Mouse (Mus musculus) CH12.LX (cell line): ENCODE measurements around the gene Atg9b. TPM values are rescaled to one million over a fixed set of nuclear protein-coding genes. Genes with fewer than 3 reads are reported as not detected.

ENCODE experiments used
- DNase-seq: peaks from one replicate; pipeline ENCODE4 v3.0.0-alpha.2; 2013; ENCODE audit errors: extremely low read depth
- H3K27ac ChIP-seq: 2 replicates; pipeline ENCODE4 v1.5.1; 2012; ENCODE audit warnings: low read depth, mild to moderate bottlenecking, control low read depth, moderate library complexity; ENCODE audit not compliant: insufficient read depth
- H3K27me3 ChIP-seq: replicated peaks from 2 replicates; pipeline ENCODE3; 2012; ENCODE audit warnings: inconsistent platforms
- H3K36me3 ChIP-seq, 2 experiments: replicated peaks in 1 of 2; 2 replicates each; pipeline versions ENCODE3 to v1.6.1; 2012; ENCODE audit warnings: inconsistent platforms in 1 of 2, low read length in 1 of 2, mild to moderate bottlenecking in 1 of 2, mixed read lengths in 1 of 2, moderate library complexity in 1 of 2; ENCODE audit not compliant: control insufficient read depth in 1 of 2, insufficient read depth in 1 of 2
- H3K4me1 ChIP-seq, 2 experiments: 2 replicates each; pipeline ENCODE4 v1.6.1; 2012; ENCODE audit warnings: inconsistent platforms in 1 of 2, moderate library complexity in 1 of 2; ENCODE audit not compliant: insufficient read depth in 2 of 2, control insufficient read depth in 1 of 2
- H3K4me2 ChIP-seq: 2 replicates; pipeline ENCODE4 v1.6.1; 2012; ENCODE audit warnings: low read depth, mild to moderate bottlenecking, control low read depth; ENCODE audit not compliant: poor library complexity, insufficient read depth, severe bottlenecking
- H3K4me3 ChIP-seq, 3 experiments: fragments of 150-350 bp in 1 of 3; sonication (generic) in 1 of 3; replicated peaks in 1 of 3; 2 replicates each; pipeline versions ENCODE3 to v1.5.1; 2011 to 2012; ENCODE audit warnings: low read depth in 2 of 3, low read length in 2 of 3, mild to moderate bottlenecking in 2 of 3, moderate library complexity in 2 of 3, control low read depth in 1 of 3, improper control_type of control experiment in 1 of 3, inconsistent platforms in 1 of 3, mixed read lengths in 1 of 3; ENCODE audit not compliant: poor library complexity in 1 of 3
- H3K79me2 ChIP-seq: replicated peaks from 2 replicates; pipeline ENCODE4 v1.6.1; 2012; ENCODE audit warnings: mild to moderate bottlenecking, moderate library complexity; ENCODE audit not compliant: control insufficient read depth, poor library complexity, insufficient read depth, severe bottlenecking; ENCODE audit errors: extremely low read depth
- H3K9ac ChIP-seq: 2 replicates; pipeline ENCODE4 v1.6.1; 2012; ENCODE audit warnings: low read depth, mild to moderate bottlenecking, control low read depth, moderate library complexity; ENCODE audit not compliant: insufficient read depth
- H3K9me3 ChIP-seq: replicated peaks from 2 replicates; pipeline ENCODE3; 2012; ENCODE audit warnings: low read length, inconsistent platforms, mixed read lengths
- CHD1 ChIP-seq: IDR thresholded peaks from 2 replicates; pipeline ENCODE4 v1.6.1; 2012; ENCODE audit warnings: low read depth, low read length, improper control_type of control experiment, inconsistent platforms
- CHD2 ChIP-seq: IDR thresholded peaks from 2 replicates; pipeline ENCODE4 v1.6.1; 2011; ENCODE audit warnings: low read length, improper control_type of control experiment
- CTCF ChIP-seq, 2 experiments: IDR thresholded peaks in 1 of 2; conservative IDR thresholded peaks in 1 of 2; 2 replicates each; pipeline ENCODE4 v1.5.1; 2011 to 2012; ENCODE audit warnings: low read depth in 2 of 2, low read length in 2 of 2, improper control_type of control experiment in 1 of 2, inconsistent platforms in 1 of 2, mild to moderate bottlenecking in 1 of 2, moderate library complexity in 1 of 2
- E2F4 ChIP-seq: IDR thresholded peaks from 2 replicates; pipeline ENCODE4 v1.6.1; 2011; ENCODE audit warnings: low read depth, low read length, improper control_type of control experiment; ENCODE audit not compliant: insufficient replicate concordance
- ELF1 ChIP-seq: IDR thresholded peaks from 2 replicates; pipeline ENCODE4 v1.6.1; 2014; ENCODE audit warnings: low read depth, mild to moderate bottlenecking, inconsistent platforms, low read length, improper control_type of control experiment
- ETS1 ChIP-seq: conservative IDR thresholded peaks from 2 replicates; pipeline ENCODE4 v1.6.1; 2012; ENCODE audit warnings: low read depth, mild to moderate bottlenecking, inconsistent platforms, low read length, improper control_type of control experiment, moderate library complexity
- GABPA ChIP-seq: IDR thresholded peaks from 2 replicates; pipeline ENCODE4 v1.6.1; 2012; ENCODE audit warnings: low read depth, low read length, improper control_type of control experiment, inconsistent platforms; ENCODE audit not compliant: insufficient replicate concordance
- HCFC1 ChIP-seq: IDR thresholded peaks from 2 replicates; pipeline ENCODE4 v1.6.1; 2012; ENCODE audit warnings: low read depth, mild to moderate bottlenecking, inconsistent platforms, low read length, improper control_type of control experiment
- JUND ChIP-seq: conservative IDR thresholded peaks from 2 replicates; pipeline ENCODE4 v1.6.1; 2011; ENCODE audit warnings: low read depth, low read length, improper control_type of control experiment
- MAFK ChIP-seq: IDR thresholded peaks from 2 replicates; pipeline ENCODE4 v1.6.1; 2011; ENCODE audit warnings: low read length, improper control_type of control experiment; ENCODE audit not compliant: insufficient replicate concordance
- MAX ChIP-seq: IDR thresholded peaks from 2 replicates; pipeline ENCODE4 v1.6.1; 2011; ENCODE audit warnings: low read length, improper control_type of control experiment
- MAZ ChIP-seq: IDR thresholded peaks from 2 replicates; pipeline ENCODE4 v1.6.1; 2012; ENCODE audit warnings: low read depth, mild to moderate bottlenecking, inconsistent platforms, low read length, improper control_type of control experiment, moderate library complexity
- MXI1 ChIP-seq: IDR thresholded peaks from 2 replicates; pipeline ENCODE4 v1.6.1; 2011; ENCODE audit warnings: mild to moderate bottlenecking, low read depth, low read length, improper control_type of control experiment
- MYC ChIP-seq: IDR thresholded peaks from 2 replicates; pipeline ENCODE4 v1.6.1; 2011; ENCODE audit warnings: low read depth, mild to moderate bottlenecking, improper control_type of control experiment, low read length
- POLR2A ChIP-seq: IDR thresholded peaks from 2 replicates; pipeline ENCODE4 v1.6.1; 2011; ENCODE audit warnings: low read depth, mild to moderate bottlenecking, improper control_type of control experiment, low read length
- SMC3 ChIP-seq: IDR thresholded peaks from 2 replicates; pipeline ENCODE4 v1.6.1; 2011; ENCODE audit warnings: low read depth, low read length, improper control_type of control experiment
- TCF12 ChIP-seq: IDR thresholded peaks from 2 replicates; pipeline ENCODE4 v1.6.1; 2014; ENCODE audit warnings: low read depth, mild to moderate bottlenecking, inconsistent platforms, low read length, improper control_type of control experiment
- UBTF ChIP-seq: IDR thresholded peaks from 2 replicates; pipeline ENCODE4 v1.6.1; 2012; ENCODE audit warnings: low read depth, mild to moderate bottlenecking, inconsistent platforms, low read length, improper control_type of control experiment, moderate library complexity
- ZMIZ1 ChIP-seq: IDR thresholded peaks from 2 replicates; pipeline ENCODE4 v1.6.1; 2012; ENCODE audit warnings: low read depth, mild to moderate bottlenecking, inconsistent platforms, low read length, improper control_type of control experiment
- ZNF384 ChIP-seq: IDR thresholded peaks from 2 replicates; pipeline ENCODE4 v1.6.1; 2012; ENCODE audit warnings: low read depth, low read length, improper control_type of control experiment, inconsistent platforms
- dilution Hi-C: fragments of 300-500 bp; cut with MboI; formaldehyde crosslinking; loops from 2 replicates; pipeline ENCODE4 v1.14.3; 2020; ENCODE audit warnings: low sequenced_read_pairs; ENCODE audit not compliant: extremely low pct_unique_long_range_greater_than_20kb, extremely low pct_ligation_motif_present
- in situ Hi-C: fragments of 300-500 bp; cut with MboI; formaldehyde crosslinking; loops from 3 replicates; pipeline ENCODE4 v1.14.3; 2019; ENCODE audit warnings: low sequenced_read_pairs, low pct_ligation_motif_present, low pct_unique_long_range_greater_than_20kb, mixed read lengths
- polyA plus RNA-seq: library from polyadenylated mRNA; unstranded; fragments of >175 nt; gene quantifications from 2 replicates; pipeline ENCODE4 v1.2.1, GENCODE M21; 2012; ENCODE audit warnings: low read depth; ENCODE audit not compliant: insufficient read length
- total RNA-seq, 2 experiments: library from RNA; depleted of rRNA; stranded (reverse); fragments of 300-350 nt in 1 of 2; fragments of >200 nt in 1 of 2; gene quantifications; 2 replicates each; pipeline ENCODE4 v1.2.3; 2012 to 2014

The Atg9b gene
- total and polyA plus RNA-seq, 3 experiments = 0.68 to 1.3 (median 0.81) TPM

DNA sequence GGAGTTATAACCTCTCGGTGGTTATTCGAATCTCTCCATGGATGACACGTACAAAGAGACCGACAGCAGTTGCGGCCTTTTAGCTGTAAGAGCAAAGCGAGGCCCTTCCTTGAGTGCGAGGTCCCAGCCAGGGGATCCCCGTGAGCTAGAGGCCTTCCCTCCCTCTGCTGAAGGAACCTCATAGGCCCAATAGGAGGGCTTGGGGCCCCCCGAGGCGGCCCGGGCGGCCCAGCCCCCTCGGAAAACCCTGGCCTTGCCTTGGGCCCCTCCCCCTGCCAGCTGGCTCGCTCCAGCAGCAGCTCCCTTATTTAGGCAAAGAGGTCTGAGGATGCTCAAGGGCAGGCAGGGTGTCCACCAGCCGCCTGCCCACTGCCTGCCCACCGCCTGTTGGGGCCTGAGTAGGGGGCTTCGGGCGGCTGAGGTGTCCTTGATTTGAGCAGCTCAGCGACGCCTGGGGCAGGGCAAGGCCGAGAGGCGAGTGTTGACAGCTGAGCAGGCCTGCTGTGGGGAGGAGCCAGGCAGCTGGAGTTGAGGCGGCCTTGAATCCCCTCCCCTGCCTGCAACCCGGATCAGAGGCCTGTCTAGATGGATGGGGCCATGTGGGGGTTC, 39.6 kb downstream of the Atg9b start:
- peak overlapping the region; percentile 68 for H3K27ac ChIP-seq
- TF ChIP-seq MYC = no peak
- peak; percentile 37; the same call in 1 of the 2 replicates for TF ChIP-seq POLR2A
- TF ChIP-seq ZMIZ1 = no peak
- no peak for TF ChIP-seq CTCF (conservative IDR thresholded peaks at IDR 0.05 in 1 of 2, IDR thresholded peaks at IDR 0.05 in 1 of 2; ENCODE audit: low read depth in 2 of 2, low read length in 2 of 2)
- peak; percentile 9; the same call in 1 of the 2 replicates for TF ChIP-seq ETS1
- no peak for TF ChIP-seq UBTF
- no peaks in the 10 kb centered on the region for H3K9me3 ChIP-seq

DNA sequence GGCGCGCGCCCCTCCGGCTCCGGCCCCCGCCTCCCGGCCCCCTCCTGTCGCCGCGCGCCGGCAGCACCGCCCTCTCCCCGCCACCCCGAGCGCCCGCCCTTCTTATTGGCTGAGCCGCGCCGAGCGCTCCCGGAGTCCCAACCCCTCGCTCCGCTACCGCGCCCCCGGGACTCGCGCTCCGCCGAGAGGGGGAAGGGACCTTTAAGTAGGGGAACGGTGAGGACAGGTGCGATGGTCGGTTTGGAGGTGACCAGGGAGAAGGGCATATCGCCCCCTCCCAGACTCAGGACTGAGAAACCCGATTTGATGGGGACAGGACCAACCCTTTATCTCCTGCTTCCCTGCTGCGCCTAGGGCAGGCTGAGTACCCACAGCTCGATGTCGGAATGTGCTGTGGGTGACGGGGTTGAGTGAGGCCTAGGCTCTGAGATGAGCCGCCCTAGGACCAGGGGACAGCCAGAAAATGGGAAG, 40.2 kb downstream of the Atg9b start:
- H3K4me1 ChIP-seq = peaks cover 27 to 29% of the 10 kb centered on the region in 2 experiments
- peak overlapping the region; percentile 68 for H3K27ac ChIP-seq
- H3K4me3 ChIP-seq = peak overlapping the region; percentile 45 to 74 (median 49)
- dilution Hi-C loops (no loop called here), in situ Hi-C loops (no loop called here)
- H3K36me3 ChIP-seq = no peaks in the 10 kb centered on the region
- no peaks in the 10 kb centered on the region for H3K79me2 ChIP-seq
- DNase-seq = peak; percentile 43
- no peaks in the 10 kb centered on the region for H3K9me3 ChIP-seq
- H3K9ac ChIP-seq = peak overlapping the region; percentile 75
- H3K4me2 ChIP-seq = peak overlapping the region; percentile 82
- TF ChIP-seq MYC = no peak
- TF ChIP-seq CHD2 = peak; percentile 61; the same call in 1 of the 2 replicates
- no peak for TF ChIP-seq SMC3
- TF ChIP-seq HCFC1 = no peak
- TF ChIP-seq JUND = no peak
- TF ChIP-seq GABPA = no peak
- peak; percentile 77 for TF ChIP-seq MAZ
- peak; percentile 20; the same call in 1 of the 2 replicates for TF ChIP-seq MXI1
- TF ChIP-seq, all 38 proteins: peak for 3
- peaks cover 87% of the 10 kb centered on the region for H3K27me3 ChIP-seq

More for the DNA sequence above, 39.6 kb downstream of the Atg9b start:
- Histone ChIP-seq H3K4me2 (peak overlapping the region; percentile 82), H3K4me1 (peaks cover 27 to 29% of the 10 kb centered on the region in 2 experiments), H3K36me3 (no peaks in the 10 kb centered on the region), H3K9ac (peak overlapping the region; percentile 23), H3K4me3 (peak overlapping the region in 2 of 3 experiments; percentile 49 to 74), H3K79me2 (no peaks in the 10 kb centered on the region), H3K27me3 (peaks cover 83% of the 10 kb centered on the region)
- in situ Hi-C loops = no loop called here
- peak; percentile 49 for DNase-seq
- dilution Hi-C loops = no loop called here

DNA sequence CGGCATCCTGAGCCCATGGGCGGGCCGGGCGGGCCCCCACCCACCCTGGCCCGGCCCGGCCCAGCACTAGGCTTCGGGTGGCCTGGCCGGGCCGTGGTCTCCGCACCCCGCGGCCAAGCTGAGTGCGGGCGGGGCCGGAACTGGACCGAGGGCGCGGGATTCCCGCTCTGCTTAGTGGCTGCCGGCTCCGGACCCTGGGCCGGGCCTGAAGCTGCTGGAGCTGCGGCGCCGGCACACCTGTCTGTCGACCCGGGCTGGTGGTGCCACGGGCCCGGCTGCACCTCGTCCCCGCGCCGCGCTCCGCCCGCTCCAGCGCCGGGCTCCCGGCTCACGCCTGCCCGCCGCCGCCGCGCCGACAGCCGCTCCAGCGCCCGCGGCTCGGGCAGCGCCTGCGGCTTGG, 40.7 kb downstream of the Atg9b start, which contains the start of gene Kcnh2:
Gene Kcnh2, minus strand, starts transcription at position 327 of the 400 bp plus-strand sequence.
- dilution Hi-C loops = no loop called here
- peak within 1 kb of the TSS; percentile 45 to 74 (median 49) for H3K4me3 ChIP-seq
- H3K9ac ChIP-seq = peak within 1 kb of the TSS; percentile 75
- H3K27ac ChIP-seq = peak within 1 kb of the TSS; percentile 68
- no peaks in the 10 kb centered on the region for H3K36me3 ChIP-seq
- DNase-seq = no peak
- H3K9me3 ChIP-seq = no peaks in the 10 kb centered on the region
- H3K27me3 ChIP-seq = peaks cover 88% of the 10 kb centered on the region
- peak within 1 kb of the TSS; percentile 82 for H3K4me2 ChIP-seq
- H3K79me2 ChIP-seq = no peaks in the 10 kb centered on the region
- TF ChIP-seq ZNF384 = no peak
- no peak for TF ChIP-seq MXI1
- TF ChIP-seq UBTF = no peak; the same call in 1 of the 2 replicates
- no peak for TF ChIP-seq MAX
- no peak for TF ChIP-seq E2F4
- no peak for TF ChIP-seq MAFK
- TF ChIP-seq ELF1 = no peak
- TF ChIP-seq TCF12 = no peak
- TF ChIP-seq POLR2A = no peak
- no peak for TF ChIP-seq CHD1
- H3K4me1 ChIP-seq = peaks cover 27 to 29% of the 10 kb centered on the region in 2 experiments
- in situ Hi-C loops = no loop called here
